25 mouse cellular contexts compared by ENCODE assay signal in genomic region chr6:76114346-76114745, GRCm38 (mm10).
"Had no signal": no experiment of that assay in that cellular context is flagged by ENCODE, and none has a peak within 500 bp of the region (broad histone marks: within the 10 kb centered on the region; RNA-seq: fewer than 3 reads in every experiment).

No protein-coding gene starts in this region.

- H3K27ac ChIP-seq: gastrocnemius, adult 2 months; heart, embryonic 10.5 days; hindbrain, embryonic 10.5 days; hindbrain, embryonic 13.5 days; hindbrain, embryonic 15.5 days; hindbrain, postnatal 0 days; kidney, embryonic 15.5 days; kidney, postnatal 0 days; limb, embryonic 13.5 days; limb, embryonic 15.5 days had no signal

- DNase-seq: gastrocnemius, adult 2 months; gastrocnemius, postnatal 10 days; gastrocnemius, postnatal 25 days; heart, adult 18-20 months; heart, postnatal 10 days; heart, postnatal 4 days; kidney, adult 11 months; kidney, adult 2 months; kidney, adult 9 months; kidney, postnatal 14 days; kidney, postnatal 36 days; layer of hippocampus, adult 9-11 months; layer of hippocampus, postnatal 36 days; left cerebral cortex, postnatal 4 days had no signal

- H3K9ac ChIP-seq: heart, embryonic 12.5 days; hindbrain, embryonic 13.5 days; hindbrain, embryonic 15.5 days; kidney, embryonic 15.5 days; limb, embryonic 13.5 days; limb, embryonic 15.5 days had no signal

- H3K4me1 ChIP-seq: heart, embryonic 10.5 days; heart, embryonic 12.5 days; hindbrain, embryonic 10.5 days; hindbrain, embryonic 13.5 days; hindbrain, embryonic 15.5 days; kidney, embryonic 15.5 days; limb, embryonic 13.5 days; limb, embryonic 15.5 days had no signal

- H3K4me2 ChIP-seq: heart, embryonic 12.5 days; hindbrain, embryonic 13.5 days; hindbrain, embryonic 15.5 days; kidney, embryonic 15.5 days; limb, embryonic 13.5 days; limb, embryonic 15.5 days had no signal

- H3K27me3 ChIP-seq: heart, embryonic 12.5 days; hindbrain, embryonic 13.5 days; hindbrain, embryonic 15.5 days; kidney, embryonic 15.5 days; limb, embryonic 13.5 days; limb, embryonic 15.5 days had no signal

- ATAC-seq: hindbrain, postnatal 0 days; intestine, embryonic 16.5 days had no signal

- H3K9me3 ChIP-seq: heart, embryonic 10.5 days; heart, embryonic 12.5 days; hindbrain, embryonic 10.5 days; hindbrain, embryonic 13.5 days; hindbrain, embryonic 15.5 days; kidney, embryonic 15.5 days; limb, embryonic 13.5 days; limb, embryonic 15.5 days had no signal

- H3K4me3 ChIP-seq: gastrocnemius, adult 2 months; heart, embryonic 10.5 days; heart, embryonic 12.5 days; hindbrain, embryonic 10.5 days; hindbrain, embryonic 13.5 days; hindbrain, embryonic 15.5 days; kidney, embryonic 15.5 days; limb, embryonic 13.5 days; limb, embryonic 15.5 days had no signal

- H3K36me3 ChIP-seq: heart, embryonic 10.5 days; heart, embryonic 12.5 days; hindbrain, embryonic 10.5 days; hindbrain, embryonic 13.5 days; hindbrain, embryonic 15.5 days; kidney, embryonic 15.5 days; limb, embryonic 13.5 days; limb, embryonic 15.5 days had no signal
